Mouse (Mus musculus): Measurements from ENCODE around the gene Fdx1l. TPM values are rescaled to one million over a fixed set of nuclear protein-coding genes. Genes with fewer than 3 reads are reported as not detected.

The Fdx1l gene
- polyA plus RNA-seq, 1 experiment from 2014 or later = 63.9 TPM

GRCm38 (mm10) chr9:21036666-21037065 lies 36.7 kb downstream of the Fdx1l start:
- Histone ChIP-seq H3K4me3 (replicated peaks; ENCODE audit: low read depth, low read length) (0 out of 2 replicates have a peak overlapping the region, but pooled peaks have one; percentile 22), H3K9ac (ENCODE audit: low read depth, low read length) (no peak overlapping the region), H3K4me2 (ENCODE audit: low read length) (peak overlapping the region; percentile 63), H3K27me3 (ENCODE audit: insufficient read depth, low read length) (peaks cover 59% of the 10 kb centered on the region), H3K36me3 (ENCODE audit: insufficient read depth, low read length) (no peaks in the 10 kb centered on the region), H3K9me3 (replicated peaks; ENCODE audit: low read length) (no peaks in the 10 kb centered on the region), H3K27ac (no peak overlapping the region), H3K4me1 (replicated peaks; ENCODE audit: insufficient read depth, low read length) (peaks cover 23% of the 10 kb centered on the region)
- ATAC-seq (replicated peaks; ENCODE audit: low FRiP score, low read depth) = no peak
- TF ChIP-seq CTCF (IDR thresholded peaks at IDR 0.05; ENCODE audit: low read depth) = no peak
- DNase-seq (ENCODE audit: low spot score) = no peak
- 7% methylated on average over 22 of the region's 22 CpGs for WGBS

- H3K9ac ChIP-seq (ENCODE audit: low read depth, low read length) = no peak overlapping the region
- no peak overlapping the region for H3K4me2 ChIP-seq (ENCODE audit: low read length)
- H3K4me1 ChIP-seq (replicated peaks; ENCODE audit: insufficient read depth, low read length) = peaks cover 26% of the 10 kb centered on the region
- no peaks in the 10 kb centered on the region for H3K36me3 ChIP-seq (ENCODE audit: insufficient read depth, low read length)
- 15% methylated on average over 20 of the region's 20 CpGs for WGBS
- no peak overlapping the region for H3K27ac ChIP-seq
- DNase-seq (ENCODE audit: low spot score) = no peak
- H3K4me3 ChIP-seq (replicated peaks; ENCODE audit: low read depth, low read length) = no peak overlapping the region
- peaks cover 59% of the 10 kb centered on the region for H3K27me3 ChIP-seq (ENCODE audit: insufficient read depth, low read length)
- TF ChIP-seq CTCF (IDR thresholded peaks at IDR 0.05; ENCODE audit: low read depth) = no peak
- ATAC-seq (replicated peaks; ENCODE audit: low FRiP score, low read depth) = no peak
- no peaks in the 10 kb centered on the region for H3K9me3 ChIP-seq (replicated peaks; ENCODE audit: low read length)
Measured at GRCm38 (mm10) chr9:21036161-21036560, 37.3 kb downstream of the Fdx1l start.

- no peak for DNase-seq (ENCODE audit: low spot score)
- Histone ChIP-seq H3K36me3 (ENCODE audit: insufficient read depth, low read length) (no peaks in the 10 kb centered on the region), H3K27ac (no peak overlapping the region), H3K4me1 (replicated peaks; ENCODE audit: insufficient read depth, low read length) (peaks cover 26% of the 10 kb centered on the region), H3K9ac (ENCODE audit: low read depth, low read length) (no peak overlapping the region), H3K27me3 (ENCODE audit: insufficient read depth, low read length) (peaks cover 59% of the 10 kb centered on the region), H3K4me2 (ENCODE audit: low read length) (no peak overlapping the region), H3K4me3 (replicated peaks; ENCODE audit: low read depth, low read length) (no peak overlapping the region), H3K9me3 (replicated peaks; ENCODE audit: low read length) (no peaks in the 10 kb centered on the region)
- TF ChIP-seq CTCF (IDR thresholded peaks at IDR 0.05; ENCODE audit: low read depth) = no peak
- WGBS = 32% methylated on average over 9 of the region's 9 CpGs
- ATAC-seq (replicated peaks; ENCODE audit: low FRiP score, low read depth) = no peak
Measured at GRCm38 (mm10) chr9:21035586-21035985, 37.8 kb downstream of the Fdx1l start.

GRCm38 (mm10) chr9:21034481-21035085 lies 38.8 kb downstream of the Fdx1l start:
- Histone ChIP-seq H3K9ac (ENCODE audit: low read depth, low read length) (no peak overlapping the region), H3K27ac (no peak overlapping the region), H3K9me3 (replicated peaks; ENCODE audit: low read length) (no peaks in the 10 kb centered on the region), H3K4me3 (replicated peaks; ENCODE audit: low read depth, low read length) (no peak overlapping the region), H3K27me3 (ENCODE audit: insufficient read depth, low read length) (peaks cover 59% of the 10 kb centered on the region), H3K4me1 (replicated peaks; ENCODE audit: insufficient read depth, low read length) (peaks cover 35% of the 10 kb centered on the region), H3K36me3 (ENCODE audit: insufficient read depth, low read length) (no peaks in the 10 kb centered on the region), H3K4me2 (ENCODE audit: low read length) (0 out of 2 replicates have a peak overlapping the region, but pooled peaks have one; percentile 5)
- no peak for DNase-seq (ENCODE audit: low spot score)
- ATAC-seq (replicated peaks; ENCODE audit: low FRiP score, low read depth) = no peak
- 6% methylated on average over 17 of the region's 17 CpGs for WGBS
- no peak for TF ChIP-seq CTCF (IDR thresholded peaks at IDR 0.05; ENCODE audit: low read depth)

- Histone ChIP-seq H3K9me3 (replicated peaks; ENCODE audit: low read length) (no peaks in the 10 kb centered on the region), H3K36me3 (ENCODE audit: insufficient read depth, low read length) (no peaks in the 10 kb centered on the region), H3K9ac (ENCODE audit: low read depth, low read length) (peak overlapping the region; percentile 24; the same call in 1 of the 2 replicates), H3K4me1 (replicated peaks; ENCODE audit: insufficient read depth, low read length) (peaks cover 39% of the 10 kb centered on the region), H3K27me3 (ENCODE audit: insufficient read depth, low read length) (peaks cover 52% of the 10 kb centered on the region), H3K27ac (no peak overlapping the region), H3K4me2 (ENCODE audit: low read length) (peak overlapping the region; percentile 93), H3K4me3 (replicated peaks; ENCODE audit: low read depth, low read length) (peak overlapping the region; percentile 44)
- DNase-seq (ENCODE audit: low spot score) (peak; percentile 95), ATAC-seq (replicated peaks; ENCODE audit: low FRiP score, low read depth) (peak; percentile 46)
- no peak for TF ChIP-seq CTCF (IDR thresholded peaks at IDR 0.05; ENCODE audit: low read depth)
- under 1% methylated on average over 34 of the region's 34 CpGs for WGBS
Measured at GRCm38 (mm10) chr9:21033136-21033535, 40.3 kb downstream of the Fdx1l start.

- ATAC-seq (replicated peaks; ENCODE audit: low FRiP score, low read depth) (no peak), DNase-seq (ENCODE audit: low spot score) (no peak)
- no peak for TF ChIP-seq CTCF (IDR thresholded peaks at IDR 0.05; ENCODE audit: low read depth)
- H3K36me3 ChIP-seq (ENCODE audit: insufficient read depth, low read length) = no peaks in the 10 kb centered on the region
- no peak overlapping the region for H3K9ac ChIP-seq (ENCODE audit: low read depth, low read length)
- no peaks in the 10 kb centered on the region for H3K9me3 ChIP-seq (replicated peaks; ENCODE audit: low read length)
- H3K4me2 ChIP-seq (ENCODE audit: low read length) = peak overlapping the region; percentile 93
- H3K4me3 ChIP-seq (replicated peaks; ENCODE audit: low read depth, low read length) = peak overlapping the region; percentile 44
- WGBS = 2% methylated on average over 7 of the region's 7 CpGs
- no peak overlapping the region for H3K27ac ChIP-seq
- H3K27me3 ChIP-seq (ENCODE audit: insufficient read depth, low read length) = peaks cover 46% of the 10 kb centered on the region
- H3K4me1 ChIP-seq (replicated peaks; ENCODE audit: insufficient read depth, low read length) = peaks cover 34% of the 10 kb centered on the region
Measured at GRCm38 (mm10) chr9:21032491-21032890, 40.9 kb downstream of the Fdx1l start.

All from kidney, postnatal 0 days (tissue).